Mouse (Mus musculus) lung, embryonic 14.5 days (tissue): ENCODE data around the gene Ech1. TPM values are rescaled to one million over a fixed set of nuclear protein-coding genes. Genes with fewer than 3 reads are reported as not detected.

Experiments
- ATAC-seq: fragments of 200-750 bp; cut with Nextera tagmentation; 2 replicates; pipeline ENCODE4 v1.8.0; 2017; ENCODE audit warnings: mild to moderate bottlenecking, moderate TSS enrichment, moderate library complexity; ENCODE audit not compliant: insufficient read depth
- DNase-seq: peaks from one replicate; pipeline ENCODE4 v3.0.0-alpha.2; 2015
- H3K27ac ChIP-seq: fragments of 300-500 bp; sonication (generic); 2 replicates; pipeline ENCODE4 v1.5.1; 2014; ENCODE audit warnings: low read depth, mild to moderate bottlenecking, moderate library complexity
- H3K27me3 ChIP-seq: fragments of 300-500 bp; sonication (generic); 2 replicates; pipeline ENCODE4 v1.6.1; 2014; ENCODE audit warnings: low read length, control low read depth; ENCODE audit not compliant: insufficient read depth
- H3K36me3 ChIP-seq: fragments of 300-500 bp; sonication (generic); 2 replicates; pipeline ENCODE4 v1.6.1; 2014; ENCODE audit warnings: control low read depth; ENCODE audit not compliant: insufficient read depth
- H3K4me1 ChIP-seq: fragments of 300-500 bp; sonication (generic); 2 replicates; pipeline ENCODE4 v1.6.1; 2014; ENCODE audit warnings: antibody characterized with exemption, control low read depth; ENCODE audit not compliant: insufficient read depth
- H3K4me2 ChIP-seq: fragments of 300-500 bp; sonication (generic); 2 replicates; pipeline ENCODE4 v1.6.1; 2014; ENCODE audit warnings: mild to moderate bottlenecking
- H3K4me3 ChIP-seq: fragments of 300-500 bp; sonication (generic); 2 replicates; pipeline ENCODE4 v1.5.1; 2014; ENCODE audit warnings: low read depth, low read length
- H3K9ac ChIP-seq: fragments of 300-500 bp; sonication (generic); 2 replicates; pipeline ENCODE4 v1.6.1; 2014
- H3K9me3 ChIP-seq: fragments of 300-500 bp; sonication (generic); 2 replicates; pipeline ENCODE4 v1.6.1; 2016; ENCODE audit warnings: low read depth, low read length, control low read depth
- CTCF ChIP-seq: IDR thresholded peaks from 2 replicates; pipeline ENCODE4 v1.5.1; 2016; ENCODE audit warnings: antibody characterized with exemption, low read depth
- WGBS: fragments of 180-500 bp; shearing (Covaris S2); extraction: QIAGEN DNeasy Blood & Tissue Kit; methylation state at CpG from one replicate; pipeline ENCODE4 v1.1.7; 2014; 5-methylcytosine and 5-hydroxymethylcytosine counted together
- polyA plus RNA-seq: library from polyadenylated mRNA; unstranded; fragments of >200 nt; fragmentation: Nextera tagmentation; extraction: Ambion mirVana; gene quantifications from 2 replicates; pipeline ENCODE4 v1.2.1, GENCODE M21; 2014

Gene Ech1
- polyA plus RNA-seq, 1 experiment from 2014 or later: 127 TPM

- no peaks in the 10 kb centered on the region for H3K27me3 ChIP-seq
- ATAC-seq (no peak), DNase-seq (no peak)
- peaks cover 6% of the 10 kb centered on the region; the same call in 1 of the 2 replicates for H3K4me1 ChIP-seq
- TF ChIP-seq CTCF: no peak
- 80% methylated on average over 3 of the region's 3 CpGs for WGBS
- H3K4me3 ChIP-seq: no peak overlapping the region
- H3K4me2 ChIP-seq: no peak overlapping the region
- H3K36me3 ChIP-seq: no peaks in the 10 kb centered on the region
- H3K27ac ChIP-seq: no peak overlapping the region
- no peaks in the 10 kb centered on the region for H3K9me3 ChIP-seq
- no peak overlapping the region for H3K9ac ChIP-seq
Observed at GRCm38 (mm10) chr7:28794496-28794895, 30.5 kb upstream of the Ech1 start.

- Histone ChIP-seq H3K27me3 (no peaks in the 10 kb centered on the region), H3K4me3 (no peak overlapping the region), H3K4me1 (peaks cover 3% of the 10 kb centered on the region; the same call in 1 of the 2 replicates), H3K4me2 (peak overlapping the region; percentile 58), H3K9ac (0 out of 2 replicates have a peak overlapping the region, but pooled peaks have one; percentile 17), H3K36me3 (no peaks in the 10 kb centered on the region), H3K9me3 (no peaks in the 10 kb centered on the region), H3K27ac (peak overlapping the region; percentile 66; the same call in 1 of the 2 replicates)
- 68% methylated on average over 15 of the region's 15 CpGs for WGBS
- ATAC-seq: no peak
- no peak for DNase-seq
- no peak for TF ChIP-seq CTCF
Observed at GRCm38 (mm10) chr7:28795832-28796231, 29.2 kb upstream of the Ech1 start.

GRCm38 (mm10) chr7:28796562-28796975 is 28.4 kb upstream of the Ech1 start:
- peak; percentile 98 for TF ChIP-seq CTCF
- peak overlapping the region; percentile 17 for H3K9ac ChIP-seq
- peak overlapping the region; percentile 66 for H3K27ac ChIP-seq
- H3K36me3 ChIP-seq: no peaks in the 10 kb centered on the region
- ATAC-seq (peak; percentile 61), DNase-seq (peak; percentile 85)
- no peaks in the 10 kb centered on the region for H3K27me3 ChIP-seq
- peaks cover 7% of the 10 kb centered on the region for H3K4me1 ChIP-seq
- H3K4me3 ChIP-seq: peak overlapping the region; percentile 17
- H3K9me3 ChIP-seq: no peaks in the 10 kb centered on the region
- H3K4me2 ChIP-seq: peak overlapping the region; percentile 58
- 14% methylated on average over 32 of the region's 32 CpGs for WGBS

GRCm38 (mm10) chr7:28799994-28800393 is 25.0 kb upstream of the Ech1 start:
- no peak for DNase-seq
- TF ChIP-seq CTCF: no peak
- 88% methylated on average over 9 of the region's 9 CpGs for WGBS

GRCm38 (mm10) chr7:28801451-28801850 is 23.6 kb upstream of the Ech1 start:
- Histone ChIP-seq H3K9ac (no peak overlapping the region), H3K36me3 (no peaks in the 10 kb centered on the region), H3K27me3 (no peaks in the 10 kb centered on the region), H3K4me2 (peak overlapping the region; percentile 37; the same call in 1 of the 2 replicates), H3K9me3 (no peaks in the 10 kb centered on the region), H3K4me3 (no peak overlapping the region), H3K27ac (peak overlapping the region; percentile 96), H3K4me1 (peaks cover 25% of the 10 kb centered on the region)
- 54% methylated on average over 3 of the region's 3 CpGs for WGBS
- no peak for ATAC-seq
- TF ChIP-seq CTCF: no peak
- no peak for DNase-seq

More at GRCm38 (mm10) chr7:28799994-28800393, 25.0 kb upstream of the Ech1 start:
- H3K4me2 ChIP-seq: no peak overlapping the region
- H3K4me3 ChIP-seq: no peak overlapping the region
- no peaks in the 10 kb centered on the region for H3K27me3 ChIP-seq
- no peak for ATAC-seq
- no peaks in the 10 kb centered on the region for H3K9me3 ChIP-seq
- H3K27ac ChIP-seq: no peak overlapping the region
- H3K9ac ChIP-seq: no peak overlapping the region
- H3K4me1 ChIP-seq: peaks cover 25% of the 10 kb centered on the region
- no peaks in the 10 kb centered on the region for H3K36me3 ChIP-seq

- peak; percentile 90 for DNase-seq
- peak; percentile 52 for TF ChIP-seq CTCF
- Histone ChIP-seq H3K9ac (no peak overlapping the region), H3K9me3 (no peaks in the 10 kb centered on the region), H3K27ac (peak overlapping the region; percentile 96), H3K36me3 (no peaks in the 10 kb centered on the region), H3K27me3 (no peaks in the 10 kb centered on the region), H3K4me3 (no peak overlapping the region), H3K4me1 (peaks cover 25% of the 10 kb centered on the region), H3K4me2 (peak overlapping the region; percentile 37)
- ATAC-seq: peak; percentile 68
- WGBS: 21% methylated on average over 10 of the region's 10 CpGs
Observed at GRCm38 (mm10) chr7:28801901-28802670, 22.9 kb upstream of the Ech1 start.

GRCm38 (mm10) chr7:28802846-28803588 is 22.0 kb upstream of the Ech1 start:
- no peak for TF ChIP-seq CTCF
- peaks cover 30% of the 10 kb centered on the region for H3K4me1 ChIP-seq
- DNase-seq: peak; percentile 75
- H3K27ac ChIP-seq: peak overlapping the region; percentile 96
- 12% methylated on average over 10 of the region's 10 CpGs for WGBS
- peak; percentile 61 for ATAC-seq
- no peaks in the 10 kb centered on the region for H3K27me3 ChIP-seq
- H3K9me3 ChIP-seq: no peaks in the 10 kb centered on the region
- H3K4me3 ChIP-seq: no peak overlapping the region
- H3K9ac ChIP-seq: peak overlapping the region; percentile 32
- no peaks in the 10 kb centered on the region for H3K36me3 ChIP-seq
- H3K4me2 ChIP-seq: peak overlapping the region; percentile 37
